Mouse (Mus musculus): ENCODE results near the gene Prex1. TPM values are rescaled to one million over a fixed set of nuclear protein-coding genes. Genes with fewer than 3 reads are reported as not detected.

The Prex1 gene
- polyA plus RNA-seq, 1 experiment from 2014 or later, result 10.1 TPM

Other genes starting within 250 kb of the Prex1 start
- 6.6 and 7.9 TPM in 2 replicates for gene Trp53rkb, start 78.7 kb upstream of the Prex1 start, polyA plus RNA-seq (2014; fragmentation: Nextera tagmentation; extraction: Ambion mirVana)
- gene Arfgef2, start 91.8 kb upstream of the Prex1 start, polyA plus RNA-seq (2014; fragmentation: Nextera tagmentation; extraction: Ambion mirVana), result 6.3 and 9.7 TPM in 2 replicates
- 124 and 146 TPM in 2 replicates for gene Cse1l, start 192.2 kb upstream of the Prex1 start, polyA plus RNA-seq (2014; fragmentation: Nextera tagmentation; extraction: Ambion mirVana)

All from heart, embryonic 11.5 days (tissue).